Mouse (Mus musculus): Measurements from ENCODE around the gene Tmem213. TPM values are rescaled to one million over a fixed set of nuclear protein-coding genes. Genes with fewer than 3 reads are reported as not detected.

The Tmem213 gene
- total and polyA plus RNA-seq, 3 experiments, result not detected

- Histone ChIP-seq H3K36me3 (ENCODE audit: control insufficient read depth, insufficient read depth, low read length) (no peaks in the 10 kb centered on the region), H3K4me3 (no peak overlapping the region), H3K9ac (ENCODE audit: low read depth, low read length) (no peak overlapping the region), H3K27me3 (ENCODE audit: control insufficient read depth, insufficient read depth, low read length) (no peaks in the 10 kb centered on the region), H3K27ac (no peak overlapping the region; the same call in 1 of the 2 replicates), H3K4me1 (ENCODE audit: control insufficient read depth, insufficient read depth, low read length) (peaks cover 1% of the 10 kb centered on the region), H3K79me2 (replicated peaks; ENCODE audit: control insufficient read depth, insufficient read depth, low read length) (no peaks in the 10 kb centered on the region)
- WGBS, result 77% methylated on average over 14 of the region's 14 CpGs
- TF ChIP-seq EP300 (IDR thresholded peaks at IDR 0.05; ENCODE audit: insufficient read depth, low read depth, low read length) (no peak), CTCF (IDR thresholded peaks at IDR 0.05) (no peak), POLR2A (IDR thresholded peaks at IDR 0.05; ENCODE audit: insufficient read depth, low read depth, low read length) (no peak)
- no peak for DNase-seq
- intact Hi-C loops (cut with DNase I), result no loop called here
Observed at GRCm38 (mm10) chr6:38162825-38163504, 53.9 kb downstream of the Tmem213 start.

- H3K79me2 ChIP-seq (replicated peaks; ENCODE audit: control insufficient read depth, insufficient read depth, low read length), result no peaks in the 10 kb centered on the region
- no peaks in the 10 kb centered on the region for H3K27me3 ChIP-seq (ENCODE audit: control insufficient read depth, insufficient read depth, low read length)
- H3K27ac ChIP-seq, result no peak overlapping the region
- WGBS, result 84% methylated on average over 6 of the region's 6 CpGs
- DNase-seq, result no peak
- H3K4me1 ChIP-seq (ENCODE audit: control insufficient read depth, insufficient read depth, low read length), result peaks cover 1% of the 10 kb centered on the region
- TF ChIP-seq POLR2A (IDR thresholded peaks at IDR 0.05; ENCODE audit: insufficient read depth, low read depth, low read length) (no peak), CTCF (IDR thresholded peaks at IDR 0.05) (no peak), EP300 (IDR thresholded peaks at IDR 0.05; ENCODE audit: insufficient read depth, low read depth, low read length) (no peak)
- intact Hi-C loops (cut with DNase I), result no loop called here
- no peak overlapping the region for H3K4me3 ChIP-seq
- H3K9ac ChIP-seq (ENCODE audit: low read depth, low read length), result no peak overlapping the region
- H3K36me3 ChIP-seq (ENCODE audit: control insufficient read depth, insufficient read depth, low read length), result no peaks in the 10 kb centered on the region
Observed at GRCm38 (mm10) chr6:38164705-38165104, 55.6 kb downstream of the Tmem213 start.

GRCm38 (mm10) chr6:38165385-38165784 is 56.3 kb downstream of the Tmem213 start:
- TF ChIP-seq EP300 (IDR thresholded peaks at IDR 0.05; ENCODE audit: insufficient read depth, low read depth, low read length) (no peak), POLR2A (IDR thresholded peaks at IDR 0.05; ENCODE audit: insufficient read depth, low read depth, low read length) (no peak), CTCF (IDR thresholded peaks at IDR 0.05) (no peak)
- no peak for DNase-seq
- Histone ChIP-seq H3K27me3 (ENCODE audit: control insufficient read depth, insufficient read depth, low read length) (no peaks in the 10 kb centered on the region), H3K4me3 (no peak overlapping the region), H3K9ac (ENCODE audit: low read depth, low read length) (no peak overlapping the region), H3K36me3 (ENCODE audit: control insufficient read depth, insufficient read depth, low read length) (no peaks in the 10 kb centered on the region), H3K27ac (no peak overlapping the region), H3K79me2 (replicated peaks; ENCODE audit: control insufficient read depth, insufficient read depth, low read length) (no peaks in the 10 kb centered on the region), H3K4me1 (ENCODE audit: control insufficient read depth, insufficient read depth, low read length) (no peaks in the 10 kb centered on the region)
- WGBS, result 84% methylated on average over 6 of the region's 6 CpGs
- intact Hi-C loops (cut with DNase I), result no loop called here

Other genes with a start within 250 kb of the Tmem213 start
- 10 to 100 TPM; 29.2 to 35.4 TPM for gene Trim24, start 238.4 kb upstream of the Tmem213 start, total RNA-seq (2021)
- 13.0 and 19.9 TPM in 2 replicates for gene Trim24, start 238.4 kb upstream of the Tmem213 start, polyA plus RNA-seq (2012; rRNA removed)
- under 1 TPM; 0.39 to 0.41 TPM for gene Svopl, start 62.3 kb upstream of the Tmem213 start, total RNA-seq (2021)
- gene Svopl, start 62.3 kb upstream of the Tmem213 start, polyA plus RNA-seq (2012; rRNA removed), result 0.85 and 2.1 TPM in 2 replicates
- 1 to 10 TPM; 1.0 to 2.5 TPM for gene Atp6v0a4, start 15.3 kb downstream of the Tmem213 start, total RNA-seq (2021)
- 0.67 and 1.4 TPM in 2 replicates for gene Atp6v0a4, start 15.3 kb downstream of the Tmem213 start, polyA plus RNA-seq (2012; rRNA removed)
- gene D630045J12Rik, start 144.8 kb downstream of the Tmem213 start, total RNA-seq (2021), result 1 to 10 TPM; 1.1 to 1.5 TPM
- gene D630045J12Rik, start 144.8 kb downstream of the Tmem213 start, polyA plus RNA-seq (2012; rRNA removed), result 0.78 and 1.5 TPM in 2 replicates
- gene Zc3hav1l, start 190.0 kb downstream of the Tmem213 start, total RNA-seq (2021), result 1 to 10 TPM; 1.0 to 1.6 TPM
- gene Zc3hav1l, start 190.0 kb downstream of the Tmem213 start, polyA plus RNA-seq (2012; rRNA removed), result 1.5 and 3.8 TPM in 2 replicates
- 10 to 100 TPM; 13.9 to 14.6 TPM for gene Zc3hav1, start 245.3 kb downstream of the Tmem213 start, total RNA-seq (2021)
- 7.9 and 11.2 TPM in 2 replicates for gene Zc3hav1, start 245.3 kb downstream of the Tmem213 start, polyA plus RNA-seq (2012; rRNA removed)

All from heart, adult 2 months (tissue).